Mouse (Mus musculus) C2C12 (cell line): ENCODE results near the gene Irs3. TPM values are rescaled to one million over a fixed set of nuclear protein-coding genes. Genes with fewer than 3 reads are reported as not detected.

ENCODE experiments used
- H3K27me3 ChIP-seq: one replicate; pipeline ENCODE4 v1.6.1; 2011; ENCODE audit not compliant: control insufficient read depth, insufficient read depth, insufficient read length
- H3K36me3 ChIP-seq: one replicate; pipeline ENCODE4 v1.6.1; 2011; ENCODE audit not compliant: control insufficient read depth, insufficient read depth
- H3K4me3 ChIP-seq: one replicate; pipeline ENCODE4 v1.5.1; 2011; ENCODE audit warnings: mild to moderate bottlenecking, control low read depth; ENCODE audit not compliant: poor library complexity, insufficient read depth, severe bottlenecking
- H3K79me2 ChIP-seq: one replicate; pipeline ENCODE4 v1.6.1; 2011; ENCODE audit not compliant: control insufficient read depth, insufficient read depth
- H3K79me3 ChIP-seq: one replicate; pipeline ENCODE4 v1.6.1; 2011; ENCODE audit warnings: low read depth, control low read depth
- H3ac ChIP-seq: one replicate; pipeline ENCODE3; 2011; ENCODE audit warnings: low read depth; ENCODE audit not compliant: control insufficient read depth, insufficient read length
- CEBPB ChIP-seq: IDR thresholded peaks from one replicate; pipeline ENCODE4 v1.6.1; 2011; ENCODE audit warnings: low read depth, mild to moderate bottlenecking, control low read depth, moderate library complexity
- CTCF ChIP-seq: IDR thresholded peaks from one replicate; pipeline ENCODE4 v1.5.1; 2011; ENCODE audit not compliant: control insufficient read depth, insufficient read depth, insufficient read length
- FOSL1 ChIP-seq: IDR thresholded peaks from one replicate; pipeline ENCODE4 v1.8.0; 2011; ENCODE audit warnings: mild to moderate bottlenecking, low read length; ENCODE audit not compliant: poor library complexity, insufficient read depth, severe bottlenecking
- MAX ChIP-seq: IDR thresholded peaks from one replicate; pipeline ENCODE4 v1.6.1; 2011; ENCODE audit warnings: mild to moderate bottlenecking, control low read depth
- MYOD1 ChIP-seq: IDR thresholded peaks from one replicate; pipeline ENCODE4 v1.6.1; 2011; ENCODE audit warnings: low read depth; ENCODE audit not compliant: control insufficient read depth, insufficient read length
- MYOG ChIP-seq: IDR thresholded peaks from one replicate; pipeline ENCODE4 v1.6.1; 2011; ENCODE audit not compliant: control insufficient read depth, insufficient read length; ENCODE audit errors: extremely low read depth
- USF1 ChIP-seq: IDR thresholded peaks from one replicate; pipeline ENCODE4 v1.6.1; 2011; ENCODE audit warnings: low read depth, mild to moderate bottlenecking, control low read depth, moderate library complexity
- polyA plus RNA-seq: library from polyadenylated mRNA; unstranded; fragments of >200 nt; fragmentation: generic; extraction: Trizol; gene quantifications from one replicate; pipeline ENCODE4 v1.2.1, GENCODE M21; 2012; ENCODE audit warnings: missing spikeins

Gene Irs3
- polyA plus RNA-seq, 1 experiment, result 0.05 TPM

DNA sequence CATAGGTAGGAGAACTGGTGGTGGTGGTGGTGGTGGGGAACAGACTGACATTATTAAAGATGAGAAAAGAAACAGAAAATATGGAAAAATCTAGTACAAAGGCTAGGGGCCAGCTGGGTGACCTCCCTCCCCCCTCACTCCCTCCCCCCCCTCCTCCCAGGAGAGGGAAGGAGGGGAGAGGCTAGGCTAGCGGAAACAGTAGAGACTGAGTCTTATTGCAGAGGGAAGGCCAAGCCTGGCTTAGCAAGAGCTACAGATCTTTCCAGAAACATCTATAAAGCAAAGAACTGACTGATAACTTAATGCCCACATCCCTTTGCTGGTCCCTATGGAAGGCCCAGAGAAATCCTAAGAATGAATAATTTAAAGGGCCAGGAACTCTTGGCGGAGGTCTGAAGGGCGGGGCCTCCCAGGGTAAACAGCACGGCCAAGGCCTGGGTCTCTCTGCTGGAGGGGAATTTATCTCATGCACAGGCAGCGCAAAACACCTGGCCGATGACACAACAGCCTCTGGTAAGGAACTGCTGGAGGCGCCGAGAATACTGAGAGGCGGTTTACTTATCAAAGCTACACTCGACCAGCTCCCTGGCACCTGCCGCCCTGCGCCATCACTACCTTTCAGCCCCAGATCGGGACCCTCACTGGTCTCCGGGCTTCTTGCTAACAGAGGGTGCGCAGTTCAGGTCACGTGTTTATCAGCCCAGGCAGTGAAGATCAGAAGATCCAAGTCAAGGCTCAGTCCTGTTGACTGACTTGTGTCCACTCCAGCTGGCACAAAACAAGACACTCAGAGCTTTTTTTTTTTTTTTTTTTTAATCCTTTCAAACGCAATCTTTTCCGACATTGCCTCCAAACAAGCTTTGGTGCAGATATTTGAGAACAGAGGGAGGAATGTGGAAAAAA lies 4.4 kb upstream of the Irs3 start:
- Histone ChIP-seq H3ac (no peak overlapping the region), H3K27me3 (no peaks in the 10 kb centered on the region), H3K79me2 (no peaks in the 10 kb centered on the region), H3K79me3 (no peaks in the 10 kb centered on the region), H3K36me3 (peaks cover 7% of the 10 kb centered on the region), H3K4me3 (no peak overlapping the region)
- TF ChIP-seq FOSL1 (no peak), USF1 (no peak), MAX (no peak), CEBPB (no peak), MYOG (no peak), CTCF (no peak), MYOD1 (no peak)

DNA sequence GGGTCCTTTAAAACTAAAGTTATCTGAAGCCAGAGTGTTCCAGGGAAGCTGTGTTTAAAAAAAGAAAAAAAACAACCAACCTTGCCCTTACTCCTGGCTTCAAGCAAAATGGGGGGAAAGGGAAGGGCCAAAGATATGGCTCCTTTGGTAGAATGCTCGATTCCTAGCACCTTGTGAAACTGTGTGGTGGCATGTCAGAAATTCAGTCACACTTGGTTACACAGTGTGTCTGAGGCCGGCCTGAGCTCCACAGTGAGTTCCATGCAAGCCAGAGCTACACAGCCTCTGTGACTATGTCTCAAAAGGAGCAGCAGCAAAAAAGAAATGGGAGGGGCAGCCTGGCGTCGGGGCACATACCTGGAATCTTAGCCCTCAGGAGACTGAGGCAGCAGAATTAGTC lies 3.7 kb upstream of the Irs3 start:
- H3K79me2 ChIP-seq, result no peaks in the 10 kb centered on the region
- H3K27me3 ChIP-seq, result no peaks in the 10 kb centered on the region
- no peak overlapping the region for H3K4me3 ChIP-seq
- no peak for TF ChIP-seq USF1
- no peak for TF ChIP-seq CTCF
- no peak for TF ChIP-seq MAX
- TF ChIP-seq MYOD1, result no peak
- no peak for TF ChIP-seq FOSL1
- TF ChIP-seq MYOG, result no peak
- no peak for TF ChIP-seq CEBPB
- no peaks in the 10 kb centered on the region for H3K79me3 ChIP-seq
- peaks cover 7% of the 10 kb centered on the region for H3K36me3 ChIP-seq
- no peak overlapping the region for H3ac ChIP-seq

DNA sequence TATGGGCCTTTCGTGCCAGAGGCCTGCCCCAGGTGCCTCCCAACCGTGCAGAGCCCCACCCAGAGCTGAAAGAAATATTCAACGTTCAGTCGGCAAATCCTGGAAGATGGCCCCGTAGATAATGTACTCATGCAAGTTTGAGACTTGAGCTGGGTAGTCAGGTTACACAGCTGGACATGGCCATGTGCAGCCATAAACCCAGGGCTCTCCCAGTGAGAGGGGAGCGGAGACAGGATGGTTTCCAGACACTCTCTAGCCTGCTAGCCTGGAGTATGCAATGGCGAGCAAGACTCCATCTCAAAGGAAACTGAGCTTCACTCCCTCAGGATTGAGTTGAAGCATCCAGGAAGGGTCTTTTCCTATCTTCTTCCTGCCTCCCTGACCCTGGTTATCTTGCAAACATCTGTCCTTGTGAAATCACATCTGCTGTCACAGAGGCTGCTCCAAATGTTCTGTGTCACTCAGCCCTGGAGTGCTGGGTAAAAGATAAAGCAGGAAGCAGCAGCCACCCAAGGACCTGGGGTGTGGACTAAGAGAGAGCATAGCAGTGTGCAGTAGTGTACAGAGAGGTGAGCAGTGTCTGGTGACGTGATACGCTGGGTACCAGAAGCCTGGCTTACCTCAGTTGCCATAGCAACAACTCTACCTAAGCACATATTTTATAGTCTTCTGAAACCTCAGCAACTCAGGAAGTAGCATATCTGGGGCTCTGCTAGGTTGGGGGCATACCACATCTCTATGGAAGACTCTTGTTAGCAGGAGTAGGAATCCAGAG lies 2.5 kb upstream of the Irs3 start:
- Histone ChIP-seq H3K4me3 (no peak overlapping the region), H3ac (no peak overlapping the region), H3K36me3 (peaks cover 3% of the 10 kb centered on the region), H3K79me2 (no peaks in the 10 kb centered on the region), H3K27me3 (no peaks in the 10 kb centered on the region), H3K79me3 (no peaks in the 10 kb centered on the region)
- TF ChIP-seq CTCF (no peak), CEBPB (no peak), MAX (no peak), MYOD1 (no peak), USF1 (no peak), FOSL1 (no peak), MYOG (no peak)

DNA sequence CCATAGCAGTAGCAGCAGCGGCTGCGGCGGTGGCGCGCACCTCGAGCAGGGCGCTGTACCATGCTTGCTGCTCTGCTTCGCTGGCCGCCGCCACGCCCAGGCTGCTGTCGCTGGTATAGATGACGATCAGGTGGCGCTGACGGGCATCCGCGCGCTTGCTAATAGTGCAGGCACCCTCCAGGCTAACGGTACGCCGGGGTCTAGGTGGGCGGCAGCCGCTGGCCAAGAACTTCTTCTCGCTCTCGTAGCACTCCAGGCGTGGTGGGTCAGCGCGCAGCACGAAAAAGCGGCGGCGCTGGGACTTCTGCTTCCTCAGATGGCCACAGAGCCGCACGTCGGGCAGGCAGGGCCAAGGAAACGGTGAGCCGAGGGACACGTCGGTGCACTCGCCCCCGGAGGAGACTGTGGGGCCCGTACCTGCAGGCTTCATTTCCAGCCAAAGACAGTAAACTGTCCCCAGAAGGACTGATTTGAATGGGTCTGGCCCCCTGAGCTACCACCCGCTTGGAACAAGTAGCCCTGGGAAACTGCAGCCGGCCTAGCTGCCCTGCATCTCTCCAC lies 343 bp downstream of the Irs3 start:
- H3K79me2 ChIP-seq, result no peaks in the 10 kb centered on the region
- no peak overlapping the region for H3K4me3 ChIP-seq
- no peaks in the 10 kb centered on the region for H3K27me3 ChIP-seq
- H3K36me3 ChIP-seq, result peaks cover 26% of the 10 kb centered on the region
- no peaks in the 10 kb centered on the region for H3K79me3 ChIP-seq
- TF ChIP-seq MYOD1 (no peak), CTCF (no peak), MAX (no peak), FOSL1 (no peak), CEBPB (no peak), USF1 (no peak), MYOG (no peak)
- no peak overlapping the region for H3ac ChIP-seq

DNA sequence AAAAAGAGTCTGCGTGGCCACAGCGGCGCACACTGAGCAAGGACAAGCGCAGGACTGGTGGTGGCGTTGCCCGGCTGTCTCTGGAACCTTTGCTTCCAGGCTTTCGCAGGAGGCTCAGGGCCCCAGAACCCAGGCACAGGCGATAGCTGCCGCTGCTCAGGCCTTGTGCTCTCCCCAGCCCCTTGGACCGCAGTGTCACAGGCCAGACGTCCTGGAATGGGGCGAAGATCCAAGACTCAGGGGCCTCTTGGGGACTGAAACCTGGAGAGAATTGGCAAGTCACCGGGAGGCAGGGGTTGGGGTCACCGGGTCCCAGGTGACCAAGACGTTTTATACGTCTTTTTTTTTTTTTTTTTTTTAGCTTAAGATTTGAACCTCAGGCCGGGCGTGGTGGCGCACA lies 1.0 kb downstream of the Irs3 start:
- H3K79me2 ChIP-seq, result no peaks in the 10 kb centered on the region
- TF ChIP-seq MYOD1 (no peak), CTCF (no peak), USF1 (no peak), MAX (no peak), FOSL1 (no peak), CEBPB (no peak), MYOG (no peak)
- peaks cover 31% of the 10 kb centered on the region for H3K36me3 ChIP-seq
- H3K27me3 ChIP-seq, result no peaks in the 10 kb centered on the region
- no peak overlapping the region for H3K4me3 ChIP-seq
- no peak overlapping the region for H3ac ChIP-seq
- H3K79me3 ChIP-seq, result no peaks in the 10 kb centered on the region
